8 mouse cellular contexts compared by ENCODE assay signal in the genomic region with DNA sequence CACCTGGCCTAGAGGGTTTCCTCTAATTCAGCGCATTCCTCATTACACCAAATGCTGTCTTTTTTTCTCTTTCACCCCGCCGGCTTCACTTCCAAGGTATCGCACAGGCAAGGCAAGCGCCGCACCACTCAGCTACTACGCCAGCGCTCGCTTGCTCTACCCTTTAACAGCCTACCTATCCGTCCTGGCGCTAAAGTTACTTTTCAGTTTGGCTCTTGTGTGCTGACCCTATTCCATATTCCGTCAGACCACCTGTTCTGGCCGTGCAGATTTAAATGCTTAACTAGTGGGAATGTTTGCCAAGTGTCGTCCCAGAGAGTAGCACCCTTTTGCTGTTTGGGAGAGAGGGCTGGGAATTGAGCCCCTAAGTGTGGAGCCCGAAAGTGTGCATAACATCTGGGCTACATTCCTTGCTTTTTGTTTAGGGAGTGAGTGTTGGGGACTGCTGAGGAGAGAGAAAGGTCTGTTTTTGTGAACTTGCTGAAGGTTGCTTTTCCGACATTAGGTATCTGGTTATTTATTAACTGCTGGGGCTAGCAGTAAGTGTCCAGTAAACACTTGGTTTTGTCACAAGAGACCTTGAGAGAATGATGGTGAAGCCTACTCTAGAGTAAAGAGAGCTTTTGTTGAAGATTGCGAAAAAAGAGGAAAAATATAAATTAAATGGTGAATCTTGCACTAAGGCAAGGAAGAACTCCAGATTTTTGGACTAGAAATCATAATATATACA. TPM values are rescaled to one million over a fixed set of nuclear protein-coding genes. Genes with fewer than 3 reads are reported as not detected.
DNase-seq lines count a peak whose midpoint lies in the region; ATAC-seq and TF ChIP-seq lines count a peak whose summit lies in the region.

No protein-coding gene starts in this region.

- WGBS in intestine, embryonic 15.5 days, result 7% methylated on average over 17 of the region's 17 CpGs
- 3% methylated on average over 17 of the region's 17 CpGs for WGBS in liver, embryonic 16.5 days (ENCODE audit: insufficient replicate concordance)
- WGBS in olfactory bulb, adult 2 months, result 15% methylated on average over 17 of the region's 17 CpGs

- peak overlapping the region; percentile 66 for H3K9ac ChIP-seq in intestine, embryonic 15.5 days
- peak overlapping the region; percentile 78 for H3K9ac ChIP-seq in liver, embryonic 16.5 days (ENCODE audit: low read depth, low read length)

- peak overlapping the region; percentile 92; the same call in 1 of the 2 replicates for H3K27ac ChIP-seq in layer of hippocampus, adult 2 months
- H3K27ac ChIP-seq in intestine, embryonic 15.5 days, result 0 out of 2 replicates have a peak overlapping the region, but pooled peaks have one; percentile 34
- peak overlapping the region; percentile 87 for H3K27ac ChIP-seq in liver, embryonic 16.5 days (ENCODE audit: low read length)
- H3K27ac ChIP-seq in olfactory bulb, adult 2 months (ENCODE audit: insufficient read depth, low read depth, low read length), result no peak overlapping the region

- no peak for ATAC-seq in intestine, embryonic 15.5 days
- ATAC-seq in liver, embryonic 16.5 days (ENCODE audit: low read depth), result no peak

- DNase-seq in layer of hippocampus, adult 2 months (ENCODE audit: low spot score in 2 of 2), result no peak
- no peak for DNase-seq in layer of hippocampus, postnatal 14 days (ENCODE audit: low spot score in 2 of 2)
- DNase-seq in ovary, postnatal 14 days (ENCODE audit: low spot score), result no peak
- no peak for DNase-seq in layer of hippocampus, postnatal 36 days

- no peaks in the 10 kb centered on the region for H3K36me3 ChIP-seq in erythroblast, embryonic 14.5 days (ENCODE audit: control insufficient read depth)
- H3K36me3 ChIP-seq in intestine, embryonic 15.5 days, result no peaks in the 10 kb centered on the region
- no peaks in the 10 kb centered on the region for H3K36me3 ChIP-seq in liver, embryonic 16.5 days (ENCODE audit: control insufficient read depth, insufficient read depth)

- H3K4me3 ChIP-seq in layer of hippocampus, adult 2 months, result peak overlapping the region; percentile 85
- H3K4me3 ChIP-seq in erythroblast, embryonic 14.5 days (replicated peaks), result peak overlapping the region; percentile 71
- H3K4me3 ChIP-seq in intestine, embryonic 15.5 days (replicated peaks), result peak overlapping the region; percentile 66
- peak overlapping the region; percentile 78 for H3K4me3 ChIP-seq in liver, embryonic 16.5 days (ENCODE audit: low read depth, low read length)
- H3K4me3 ChIP-seq in olfactory bulb, adult 2 months (ENCODE audit: insufficient read depth, low read depth, low read length), result peak overlapping the region; percentile 78

- no peak for TF ChIP-seq CTCF in layer of hippocampus, adult 2 months (conservative IDR thresholded peaks at IDR 0.05)
- TF ChIP-seq CTCF in olfactory bulb, adult 2 months (IDR thresholded peaks at IDR 0.05; ENCODE audit: insufficient read depth, low read depth, low read length), result no peak

- H3K9me3 ChIP-seq in erythroblast, embryonic 14.5 days (ENCODE audit: control insufficient read depth, low read length), result no peaks in the 10 kb centered on the region
- no peaks in the 10 kb centered on the region for H3K9me3 ChIP-seq in intestine, embryonic 15.5 days
- H3K9me3 ChIP-seq in liver, embryonic 16.5 days (replicated peaks; ENCODE audit: control insufficient read depth, low read length), result no peaks in the 10 kb centered on the region

- peak overlapping the region; percentile 90 for H3K4me2 ChIP-seq in intestine, embryonic 15.5 days (replicated peaks)
- H3K4me2 ChIP-seq in liver, embryonic 16.5 days (ENCODE audit: low read depth, low read length), result peak overlapping the region; percentile 99

- TF ChIP-seq POLR2A in olfactory bulb, adult 2 months (IDR thresholded peaks at IDR 0.05; ENCODE audit: insufficient read depth, low read depth, low read length), result no peak

- peaks cover 44% of the 10 kb centered on the region for H3K4me1 ChIP-seq in erythroblast, embryonic 14.5 days (ENCODE audit: control insufficient read depth)
- H3K4me1 ChIP-seq in intestine, embryonic 15.5 days (replicated peaks), result 0 out of 2 replicates have a peak, but pooled peaks cover 3% of the 10 kb centered on the region
- H3K4me1 ChIP-seq in liver, embryonic 16.5 days (ENCODE audit: control insufficient read depth, low read depth, low read length), result peaks cover 24% of the 10 kb centered on the region
- H3K4me1 ChIP-seq in olfactory bulb, adult 2 months (ENCODE audit: control insufficient read depth, insufficient read depth, low read length), result peaks cover 5% of the 10 kb centered on the region

- no peaks in the 10 kb centered on the region for H3K27me3 ChIP-seq in erythroblast, embryonic 14.5 days (ENCODE audit: control insufficient read depth)
- H3K27me3 ChIP-seq in intestine, embryonic 15.5 days (replicated peaks), result no peaks in the 10 kb centered on the region
- no peaks in the 10 kb centered on the region for H3K27me3 ChIP-seq in liver, embryonic 16.5 days (ENCODE audit: control insufficient read depth, insufficient read depth, low read depth, low read length)

RNA-seq across cellular contexts. Expression of gene Mthfd1, which starts 1.2 kb away (rescaled TPM):
- 10 to 100 TPM; 42.6 to 47.5 TPM for total RNA-seq in layer of hippocampus, adult 2 months (2021)
- total RNA-seq in layer of hippocampus, postnatal 14 days (2021), result 10 to 100 TPM; 41.8 to 44.0 TPM
- polyA plus RNA-seq in erythroblast, embryonic 14.5 days (2012), result 5.1 and 6.5 TPM in 2 replicates
- 102 TPM in 2 replicates for polyA plus RNA-seq in intestine, embryonic 15.5 days (2015; fragmentation: Nextera tagmentation; extraction: Ambion mirVana)
- 100 and 102 TPM in 2 replicates for polyA plus RNA-seq in liver, embryonic 16.5 days (2015; fragmentation: Nextera tagmentation; extraction: Ambion mirVana)
- polyA plus RNA-seq in olfactory bulb, adult 2 months (2012; ENCODE audit: insufficient read depth, insufficient read length, low replicate concordance, missing spikeins), result not detected in 2 replicates
- total RNA-seq in layer of hippocampus, postnatal 36 days (2021), result 10 to 100 TPM; 46.1 to 47.3 TPM

RNA-seq across cellular contexts. Expression of gene Tex21, which starts 9.7 kb away (rescaled TPM):
- total RNA-seq in layer of hippocampus, adult 2 months (2021), result not detected
- total RNA-seq in layer of hippocampus, postnatal 14 days (2021), result not detected
- not detected in 2 replicates for polyA plus RNA-seq in erythroblast, embryonic 14.5 days (2012)
- not detected in 2 replicates for polyA plus RNA-seq in intestine, embryonic 15.5 days (2015; fragmentation: Nextera tagmentation; extraction: Ambion mirVana)
- polyA plus RNA-seq in liver, embryonic 16.5 days (2015; fragmentation: Nextera tagmentation; extraction: Ambion mirVana), result 0.11 TPM in 1 of 2 replicates, not detected in the other
- polyA plus RNA-seq in olfactory bulb, adult 2 months (2012; ENCODE audit: insufficient read depth, insufficient read length, low replicate concordance, missing spikeins), result not detected in 2 replicates
- not detected for total RNA-seq in layer of hippocampus, postnatal 36 days (2021)
